Comparison of ENCODE assay signal across 8 mouse cellular contexts in the genomic region with DNA sequence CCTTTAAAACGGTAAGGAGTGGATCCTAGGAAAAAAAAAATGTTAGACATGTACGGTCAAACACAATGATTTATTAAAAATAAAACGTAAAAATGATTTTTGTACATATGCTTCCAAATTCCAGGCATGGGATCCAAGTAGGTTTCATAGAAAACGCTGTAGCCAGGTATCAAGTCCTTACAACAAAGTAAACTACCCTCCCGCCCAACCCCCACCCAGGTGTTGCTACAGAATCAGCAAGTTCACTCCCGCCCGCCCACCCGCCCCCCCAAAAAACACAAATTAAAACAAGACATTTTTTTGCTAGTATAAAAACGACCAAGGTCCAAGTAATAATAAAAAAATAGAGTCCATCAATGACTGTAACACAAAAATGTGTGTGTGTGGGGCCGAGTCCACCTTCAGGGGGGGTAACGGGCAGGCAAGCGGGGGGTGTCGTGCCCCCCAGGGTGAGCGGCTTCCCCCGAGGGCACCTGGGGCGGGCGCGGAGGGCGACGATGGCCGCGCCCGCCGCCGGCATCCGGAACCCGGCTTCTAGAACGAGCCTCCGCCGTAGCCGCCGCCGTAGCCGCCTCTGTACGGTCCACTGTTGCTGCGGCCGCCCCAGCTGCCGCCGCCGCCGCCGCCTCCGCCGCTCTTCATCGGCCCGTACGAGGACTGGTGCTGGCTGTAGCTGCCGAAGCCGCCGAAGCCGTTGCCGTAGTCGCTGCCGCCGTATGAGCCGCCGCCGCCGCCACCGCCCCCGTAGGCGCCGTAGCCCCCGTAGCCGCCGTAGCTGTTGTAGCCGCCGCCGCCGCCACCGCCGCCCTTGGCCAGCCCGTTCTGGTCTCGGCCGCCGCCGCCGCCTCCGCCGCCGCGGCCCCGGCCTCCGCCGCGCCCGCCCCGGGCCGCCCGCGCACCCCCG. TPM values are rescaled to one million over a fixed set of nuclear protein-coding genes. Genes with fewer than 3 reads are reported as not detected.
DNase-seq lines count a peak whose midpoint lies in the region; ATAC-seq and TF ChIP-seq lines count a peak whose summit lies in the region.

No protein-coding gene starts in this region.

- TF ChIP-seq EP300 in liver, postnatal 0 days (IDR thresholded peaks at IDR 0.05; ENCODE audit: low read depth) = no peak

- TF ChIP-seq CTCF in gastrocnemius, adult 2 months (IDR thresholded peaks at IDR 0.05) = no peak
- no peak for TF ChIP-seq CTCF in forebrain, postnatal 0 days (IDR thresholded peaks at IDR 0.05; ENCODE audit: low read depth)
- TF ChIP-seq CTCF in liver, postnatal 0 days (IDR thresholded peaks at IDR 0.05; ENCODE audit: low read depth) = no peak

- H3K27ac ChIP-seq in gastrocnemius, adult 2 months = peak overlapping the region; percentile 100
- H3K27ac ChIP-seq in forebrain, postnatal 0 days (ENCODE audit: low read depth, low read length) = peak overlapping the region; percentile 100
- peak overlapping the region; percentile 99 for H3K27ac ChIP-seq in liver, postnatal 0 days (ENCODE audit: low read depth)

- H3K9ac ChIP-seq in forebrain, postnatal 0 days = peak overlapping the region; percentile 99
- peak overlapping the region; percentile 99 for H3K9ac ChIP-seq in liver, postnatal 0 days (replicated peaks)

- H3K4me1 ChIP-seq in forebrain, postnatal 0 days (ENCODE audit: insufficient read depth) = peaks cover 25% of the 10 kb centered on the region
- H3K4me1 ChIP-seq in liver, postnatal 0 days (ENCODE audit: insufficient read depth) = peaks cover 21% of the 10 kb centered on the region

- no peak for ATAC-seq in forebrain, postnatal 0 days
- no peak for ATAC-seq in liver, postnatal 0 days

- no peaks in the 10 kb centered on the region for H3K27me3 ChIP-seq in forebrain, postnatal 0 days (ENCODE audit: insufficient read depth, low read length)
- no peaks in the 10 kb centered on the region for H3K27me3 ChIP-seq in liver, postnatal 0 days (ENCODE audit: insufficient read depth, low read length)

- H3K4me2 ChIP-seq in forebrain, postnatal 0 days (ENCODE audit: low read depth) = peak overlapping the region; percentile 63
- peak overlapping the region; percentile 74 for H3K4me2 ChIP-seq in liver, postnatal 0 days (ENCODE audit: low read depth, low read length)

- H3K36me3 ChIP-seq in forebrain, postnatal 0 days (ENCODE audit: insufficient read depth) = no peaks in the 10 kb centered on the region
- peaks cover 5% of the 10 kb centered on the region; the same call in 1 of the 2 replicates for H3K36me3 ChIP-seq in liver, postnatal 0 days (replicated peaks; ENCODE audit: insufficient read depth, low read length)

- peak overlapping the region; percentile 96 for H3K4me3 ChIP-seq in gastrocnemius, adult 2 months
- H3K4me3 ChIP-seq in forebrain, postnatal 0 days (ENCODE audit: low read depth, low read length) = peak overlapping the region; percentile 100
- peak overlapping the region; percentile 96 for H3K4me3 ChIP-seq in liver, postnatal 0 days (ENCODE audit: low read depth, low read length)

- intact Hi-C loops in gastrocnemius, adult 2 months (cut with DNase I) = loop anchor here (10.0 kb wide), 1 partner anchor 258 kb away; the partner anchor contains the start of gene 2210016F16Rik
- intact Hi-C loops in left cerebral cortex, postnatal 25 days (cut with DNase I) = no loop called here

- H3K9me3 ChIP-seq in forebrain, postnatal 0 days (ENCODE audit: low read length) = no peaks in the 10 kb centered on the region
- no peaks in the 10 kb centered on the region for H3K9me3 ChIP-seq in liver, postnatal 0 days (ENCODE audit: low read length)

- 3% methylated on average over 73 of the region's 92 CpGs for WGBS in forebrain, postnatal 0 days
- under 1% methylated on average over 63 of the region's 92 CpGs for WGBS in liver, postnatal 0 days (ENCODE audit: insufficient replicate concordance)

- DNase-seq in gastrocnemius, adult 2 months = peak; percentile 64
- no peak for DNase-seq in gastrocnemius, adult 18-20 months (ENCODE audit: low spot score)
- peak; percentile 48 for DNase-seq in right cerebral cortex, postnatal 14 days
- DNase-seq in right cerebral cortex, adult 2 months (ENCODE audit: low spot score in 2 of 2) = no peak
- no peak for DNase-seq in forebrain, postnatal 0 days
- peak; percentile 70 for DNase-seq in liver, postnatal 0 days
- peak; percentile 48 for DNase-seq in thymus, postnatal 0 days (ENCODE audit: low spot score)
- no peak for DNase-seq in left cerebral cortex, postnatal 25 days (ENCODE audit: low spot score in 2 of 2)

RNA-seq across cellular contexts. Expression of gene Hnrnpa0, which starts 1.2 kb away (rescaled TPM):
- total RNA-seq in gastrocnemius, adult 2 months (2021) = 10 to 100 TPM; 31.1 to 37.7 TPM
- total RNA-seq in gastrocnemius, adult 18-20 months (2021) = 10 to 100 TPM; 30.8 to 34.4 TPM
- total RNA-seq in forebrain, postnatal 0 days (2014; rRNA removed) = 197 and 234 TPM in 2 replicates
- polyA plus RNA-seq in forebrain, postnatal 0 days (2015; fragmentation: Nextera tagmentation; extraction: Ambion mirVana) = 76.5 and 86.6 TPM in 2 replicates
- 11.0 and 11.4 TPM in 2 replicates for polyA plus RNA-seq in liver, postnatal 0 days (2015; fragmentation: Nextera tagmentation; extraction: Ambion mirVana)
- polyA plus RNA-seq in thymus, postnatal 0 days (2015; fragmentation: Nextera tagmentation; extraction: Ambion mirVana) = 41.9 and 52.6 TPM in 2 replicates
- 100 to 1,000 TPM; 112 to 119 TPM for total RNA-seq in left cerebral cortex, postnatal 25 days (2021)

RNA-seq across cellular contexts. Expression of gene Klhl3, which starts 13.7 kb away (rescaled TPM):
- under 1 TPM; 0.36 to 0.67 TPM for total RNA-seq in gastrocnemius, adult 2 months (2021)
- under 1 TPM; 0.26 to 0.78 TPM for total RNA-seq in gastrocnemius, adult 18-20 months (2021)
- 11.9 and 12.2 TPM in 2 replicates for total RNA-seq in forebrain, postnatal 0 days (2014; rRNA removed)
- polyA plus RNA-seq in forebrain, postnatal 0 days (2015; fragmentation: Nextera tagmentation; extraction: Ambion mirVana) = 7.6 and 12.6 TPM in 2 replicates
- polyA plus RNA-seq in liver, postnatal 0 days (2015; fragmentation: Nextera tagmentation; extraction: Ambion mirVana) = 2.2 and 2.9 TPM in 2 replicates
- 1.4 and 1.8 TPM in 2 replicates for polyA plus RNA-seq in thymus, postnatal 0 days (2015; fragmentation: Nextera tagmentation; extraction: Ambion mirVana)
- 10 to 100 TPM; 33.3 to 37.3 TPM for total RNA-seq in left cerebral cortex, postnatal 25 days (2021)

RNA-seq across cellular contexts. Expression of gene Idnk, which starts 30.3 kb away (rescaled TPM):
- 10 to 100 TPM in 1 of 2 experiments, 1 to 10 TPM in 1; 8.0 to 10.8 TPM for total RNA-seq in gastrocnemius, adult 2 months (2021)
- 1 to 10 TPM; 5.9 to 7.9 TPM for total RNA-seq in gastrocnemius, adult 18-20 months (2021)
- 20.0 and 26.0 TPM in 2 replicates for total RNA-seq in forebrain, postnatal 0 days (2014; rRNA removed)
- polyA plus RNA-seq in forebrain, postnatal 0 days (2015; fragmentation: Nextera tagmentation; extraction: Ambion mirVana) = 46.9 and 49.9 TPM in 2 replicates
- polyA plus RNA-seq in liver, postnatal 0 days (2015; fragmentation: Nextera tagmentation; extraction: Ambion mirVana) = 35.4 and 37.6 TPM in 2 replicates
- polyA plus RNA-seq in thymus, postnatal 0 days (2015; fragmentation: Nextera tagmentation; extraction: Ambion mirVana) = 109 and 117 TPM in 2 replicates
- total RNA-seq in left cerebral cortex, postnatal 25 days (2021) = 10 to 100 TPM; 28.3 to 30.0 TPM

Comparison
In these comparisons a context has a peak if more than half of its experiments do, and no peak if none do; other contexts are left out.
1. DNase-seq: peak in gastrocnemius, adult 2 months (single experiment), right cerebral cortex, postnatal 14 days (single experiment), liver, postnatal 0 days (single experiment) and thymus, postnatal 0 days (single experiment); none in gastrocnemius, adult 18-20 months (single experiment), right cerebral cortex, adult 2 months (0 of 2), forebrain, postnatal 0 days (single experiment) and left cerebral cortex, postnatal 25 days (0 of 2).
2. Peak in every context shown above with its lines, with median percentiles within 50 percentile points of each other: H3K27ac ChIP-seq and H3K4me3 ChIP-seq.